Comparison of ENCODE assay signal across 8 mouse cellular contexts in genomic region chr19:56548230-56549032, GRCm38 (mm10). TPM values are rescaled to one million over a fixed set of nuclear protein-coding genes. Genes with fewer than 3 reads are reported as not detected.
DNase-seq lines count a peak whose midpoint lies in the region; ATAC-seq lines count a peak whose summit lies in the region.

Nhlrc2 (plus strand) TSS chr19:56548261.

- H3K27ac ChIP-seq in brown adipose tissue, adult 24 weeks (replicated peaks; ENCODE audit: low read depth, low read length) = peak within 1 kb of the TSS; percentile 93
- H3K27ac ChIP-seq in heart, embryonic 12.5 days (ENCODE audit: poor library complexity, severe bottlenecking) = peak within 1 kb of the TSS; percentile 98
- H3K27ac ChIP-seq in kidney, embryonic 16.5 days (ENCODE audit: low read length) = peak within 1 kb of the TSS; percentile 98
- peak within 1 kb of the TSS; percentile 96 for H3K27ac ChIP-seq in liver, embryonic 12.5 days

- peak within 1 kb of the TSS; percentile 94 for H3K9ac ChIP-seq in heart, embryonic 12.5 days
- H3K9ac ChIP-seq in kidney, embryonic 16.5 days (replicated peaks; ENCODE audit: low read length) = peak within 1 kb of the TSS; percentile 92
- H3K9ac ChIP-seq in liver, embryonic 12.5 days = peak within 1 kb of the TSS; percentile 91

- whole genome bisulfite sequencing in heart, embryonic 12.5 days = under 1% methylated on average over 69 of the region's 69 CpGs
- under 1% methylated on average over 67 of the region's 69 CpGs for WGBS in kidney, embryonic 16.5 days
- WGBS in liver, embryonic 12.5 days (ENCODE audit: insufficient replicate concordance) = 1% methylated on average over 68 of the region's 69 CpGs

- peak within 1 kb of the TSS; percentile 96 for H3K4me3 ChIP-seq in brown adipose tissue, adult 24 weeks (ENCODE audit: insufficient read depth, low read depth, low read length)
- peak within 1 kb of the TSS; percentile 91 for H3K4me3 ChIP-seq in heart, embryonic 12.5 days
- peak within 1 kb of the TSS; percentile 81 for H3K4me3 ChIP-seq in kidney, embryonic 16.5 days (ENCODE audit: low read length)
- peak within 1 kb of the TSS; percentile 81 for H3K4me3 ChIP-seq in liver, embryonic 12.5 days

- H3K4me2 ChIP-seq in heart, embryonic 12.5 days = peak within 1 kb of the TSS; percentile 83
- peak within 1 kb of the TSS; percentile 59 for H3K4me2 ChIP-seq in kidney, embryonic 16.5 days (replicated peaks; ENCODE audit: low read depth, low read length)
- peak within 1 kb of the TSS; percentile 86 for H3K4me2 ChIP-seq in liver, embryonic 12.5 days

- DNase-seq in fat pad, adult 2 months (ENCODE audit: extremely low read depth, low read depth, low spot score) = peak; percentile 16
- peak; percentile 89 for DNase-seq in naive thymus-derived CD4-positive, alpha-beta T cell, adult 2 months (ENCODE audit: low read depth)
- peak; percentile 83 for DNase-seq in splenic B cell, adult 2 months (ENCODE audit: low read depth, low spot score)

- H3K27me3 ChIP-seq in heart, embryonic 12.5 days (replicated peaks) = no peaks in the 10 kb centered on the region
- H3K27me3 ChIP-seq in kidney, embryonic 16.5 days (ENCODE audit: insufficient read depth, low read length) = no peaks in the 10 kb centered on the region
- no peaks in the 10 kb centered on the region for H3K27me3 ChIP-seq in liver, embryonic 12.5 days (replicated peaks)
- H3K27me3 ChIP-seq in splenic B cell, adult 2 months (ENCODE audit: control insufficient read depth, insufficient read depth, low read length, poor library complexity, severe bottlenecking) = no peaks in the 10 kb centered on the region

- H3K9me3 ChIP-seq in heart, embryonic 12.5 days (replicated peaks) = no peaks in the 10 kb centered on the region
- H3K9me3 ChIP-seq in kidney, embryonic 16.5 days (ENCODE audit: low read length) = no peaks in the 10 kb centered on the region
- H3K9me3 ChIP-seq in liver, embryonic 12.5 days (replicated peaks) = no peaks in the 10 kb centered on the region

- no peaks in the 10 kb centered on the region for H3K4me1 ChIP-seq in brown adipose tissue, adult 24 weeks (ENCODE audit: control insufficient read depth, insufficient read depth, insufficient read length, low read length)
- peaks cover 14% of the 10 kb centered on the region for H3K4me1 ChIP-seq in heart, embryonic 12.5 days (replicated peaks)
- H3K4me1 ChIP-seq in kidney, embryonic 16.5 days (ENCODE audit: insufficient read depth, low read length) = peaks cover 13% of the 10 kb centered on the region
- peaks cover 51% of the 10 kb centered on the region for H3K4me1 ChIP-seq in liver, embryonic 12.5 days

- peak; percentile 72 for ATAC-seq in CD4-positive, CD25-positive, alpha-beta regulatory T cell, adult 4 months
- peak; percentile 91 for ATAC-seq in heart, embryonic 12.5 days (ENCODE audit: insufficient number of reproducible peaks, low FRiP score)
- peak; percentile 95 for ATAC-seq in kidney, embryonic 16.5 days (ENCODE audit: low FRiP score, low TSS enrichment)
- ATAC-seq in liver, embryonic 12.5 days = peak; percentile 83

- H3K36me3 ChIP-seq in heart, embryonic 12.5 days = peaks cover 33% of the 10 kb centered on the region
- H3K36me3 ChIP-seq in kidney, embryonic 16.5 days (ENCODE audit: insufficient read depth, low read length) = peaks cover 26% of the 10 kb centered on the region
- H3K36me3 ChIP-seq in liver, embryonic 12.5 days = peaks cover 49% of the 10 kb centered on the region
- peaks cover 9% of the 10 kb centered on the region; the same call in 1 of the 2 replicates for H3K36me3 ChIP-seq in splenic B cell, adult 2 months (ENCODE audit: control insufficient read depth, insufficient read depth, low read length, poor library complexity, severe bottlenecking)

RNA-seq across cellular contexts. Expression of gene Nhlrc2, which starts in this region (rescaled TPM):
- 1 to 10 TPM; 6.8 to 7.8 TPM for polyA plus RNA-seq in CD4-positive, CD25-positive, alpha-beta regulatory T cell, adult 4 months (2017; shearing (Covaris generic))
- polyA plus RNA-seq in brown adipose tissue, adult 24 weeks (2012; ENCODE audit: insufficient read depth, insufficient read length, missing spikeins) = 9.3 and 9.9 TPM in 2 replicates
- 15.4 and 17.4 TPM in 2 replicates for polyA plus RNA-seq in heart, embryonic 12.5 days (2016; fragmentation: Nextera tagmentation; extraction: Ambion mirVana)
- 16.0 and 16.1 TPM in 2 replicates for polyA plus RNA-seq in kidney, embryonic 16.5 days (2015; fragmentation: Nextera tagmentation; extraction: Ambion mirVana)
- 11.1 and 12.0 TPM in 2 replicates for polyA plus RNA-seq in liver, embryonic 12.5 days (2016; fragmentation: Nextera tagmentation; extraction: Ambion mirVana)

Comparison
In these comparisons a context has a peak if more than half of its experiments do, and no peak if none do; other contexts are left out.
1. Peak in every context shown above with its lines: DNase-seq, ATAC-seq, H3K4me3 ChIP-seq and H3K27ac ChIP-seq.
2. DNase-seq: peak in every context shown above with its lines; median percentile 89 in naive thymus-derived CD4-positive, alpha-beta T cell, adult 2 months; 83 in splenic B cell, adult 2 months; 16 in fat pad, adult 2 months.